Mouse (Mus musculus) megakaryocyte, embryonic 14.5 days (primary cell): ENCODE results near the gene Stap2.

Experiments used
- FLI1 ChIP-seq: IDR thresholded peaks from 2 replicates; pipeline ENCODE4 v1.6.1; 2012; ENCODE audit warnings: low read length, inconsistent platforms, mixed read lengths
- GATA1 ChIP-seq: IDR thresholded peaks from 3 replicates; pipeline ENCODE4 v1.6.1; 2012; ENCODE audit warnings: mixed read lengths, low read length, inconsistent platforms, borderline replicate concordance

DNA sequence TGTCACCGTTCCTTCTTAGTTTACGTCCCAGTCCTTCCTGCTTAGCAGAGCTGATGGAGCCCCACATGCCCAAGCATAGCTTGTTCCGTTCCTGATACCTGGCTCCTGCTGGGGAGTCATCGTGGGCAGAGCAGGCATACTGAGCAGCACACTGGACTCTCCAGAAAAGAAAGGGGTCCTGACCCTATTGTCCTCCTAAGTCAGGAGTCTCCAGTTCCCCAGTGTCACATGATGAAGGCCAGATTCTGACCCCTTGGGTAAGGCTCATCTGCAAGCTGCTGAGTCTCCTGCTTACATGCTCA lies 17.6 kb upstream of the Stap2 start:
- TF ChIP-seq GATA1, result no peak
- no peak for TF ChIP-seq FLI1
